Mouse (Mus musculus) lung, postnatal 0 days (tissue): Measurements from ENCODE around the gene Acot3. TPM values are rescaled to one million over a fixed set of nuclear protein-coding genes. Genes with fewer than 3 reads are reported as not detected.
"Not testable (repeated sequence)": the region's sequence is repeated elsewhere in the genome, so short reads cannot be mapped to it uniquely, and the experiment has no call there.

Source experiments
- ATAC-seq: fragments of 200-750 bp; cut with Nextera tagmentation; 2 replicates; pipeline ENCODE4 v1.8.0; 2017; ENCODE audit warnings: moderate library complexity
- DNase-seq: peaks from one replicate; pipeline ENCODE4 v3.0.0-alpha.2; 2016; ENCODE audit warnings: low spot score
- H3K27ac ChIP-seq: fragments of 300-500 bp; sonication (generic); 2 replicates; pipeline ENCODE4 v1.5.1; 2014; ENCODE audit warnings: antibody characterized with exemption, mild to moderate bottlenecking, low read length, mixed read lengths
- H3K27me3 ChIP-seq: fragments of 300-500 bp; sonication (generic); replicated peaks from 2 replicates; pipeline ENCODE4 v1.6.1; 2014; ENCODE audit warnings: low read length, mixed read lengths; ENCODE audit not compliant: insufficient read depth
- H3K36me3 ChIP-seq: fragments of 300-500 bp; sonication (generic); 2 replicates; pipeline ENCODE4 v1.6.1; 2014; ENCODE audit warnings: low read length, mixed read lengths; ENCODE audit not compliant: insufficient read depth
- H3K4me1 ChIP-seq: fragments of 300-500 bp; sonication (generic); 2 replicates; pipeline ENCODE4 v1.6.1; 2014; ENCODE audit warnings: antibody characterized with exemption, low read depth, low read length, mixed read lengths; ENCODE audit not compliant: insufficient read depth
- H3K4me2 ChIP-seq: fragments of 300-500 bp; sonication (generic); replicated peaks from 2 replicates; pipeline ENCODE4 v1.6.1; 2014; ENCODE audit warnings: low read depth, mild to moderate bottlenecking, low read length, moderate library complexity, mixed read lengths
- H3K4me3 ChIP-seq: fragments of 300-500 bp; sonication (generic); 2 replicates; pipeline ENCODE4 v1.5.1; 2014; ENCODE audit warnings: low read depth, low read length
- H3K9ac ChIP-seq: fragments of 300-500 bp; sonication (generic); replicated peaks from 2 replicates; pipeline ENCODE4 v1.6.1; 2014; ENCODE audit warnings: low read depth, mild to moderate bottlenecking
- H3K9me3 ChIP-seq: fragments of 300-500 bp; sonication (generic); 2 replicates; pipeline ENCODE4 v1.6.1; 2016; ENCODE audit warnings: low read length, mixed read lengths
- CTCF ChIP-seq: IDR thresholded peaks from 2 replicates; pipeline ENCODE4 v1.5.1; 2016; ENCODE audit warnings: antibody characterized with exemption, mild to moderate bottlenecking
- EP300 ChIP-seq: IDR thresholded peaks from 2 replicates; pipeline ENCODE4 v1.6.1; 2016; ENCODE audit warnings: antibody characterized with exemption, mild to moderate bottlenecking, control low read depth
- WGBS: fragments of 180-500 bp; shearing (Covaris S2); extraction: QIAGEN DNeasy Blood & Tissue Kit; methylation state at CpG from one replicate; pipeline ENCODE4 v1.1.7; 2014; 5-methylcytosine and 5-hydroxymethylcytosine counted together
- polyA plus RNA-seq: library from polyadenylated mRNA; unstranded; fragments of >200 nt; fragmentation: Nextera tagmentation; extraction: Ambion mirVana; gene quantifications from 2 replicates; pipeline ENCODE4 v1.2.1, GENCODE M21; 2015

The Acot3 gene
- polyA plus RNA-seq, 1 experiment from 2014 or later, result not detected

DNA sequence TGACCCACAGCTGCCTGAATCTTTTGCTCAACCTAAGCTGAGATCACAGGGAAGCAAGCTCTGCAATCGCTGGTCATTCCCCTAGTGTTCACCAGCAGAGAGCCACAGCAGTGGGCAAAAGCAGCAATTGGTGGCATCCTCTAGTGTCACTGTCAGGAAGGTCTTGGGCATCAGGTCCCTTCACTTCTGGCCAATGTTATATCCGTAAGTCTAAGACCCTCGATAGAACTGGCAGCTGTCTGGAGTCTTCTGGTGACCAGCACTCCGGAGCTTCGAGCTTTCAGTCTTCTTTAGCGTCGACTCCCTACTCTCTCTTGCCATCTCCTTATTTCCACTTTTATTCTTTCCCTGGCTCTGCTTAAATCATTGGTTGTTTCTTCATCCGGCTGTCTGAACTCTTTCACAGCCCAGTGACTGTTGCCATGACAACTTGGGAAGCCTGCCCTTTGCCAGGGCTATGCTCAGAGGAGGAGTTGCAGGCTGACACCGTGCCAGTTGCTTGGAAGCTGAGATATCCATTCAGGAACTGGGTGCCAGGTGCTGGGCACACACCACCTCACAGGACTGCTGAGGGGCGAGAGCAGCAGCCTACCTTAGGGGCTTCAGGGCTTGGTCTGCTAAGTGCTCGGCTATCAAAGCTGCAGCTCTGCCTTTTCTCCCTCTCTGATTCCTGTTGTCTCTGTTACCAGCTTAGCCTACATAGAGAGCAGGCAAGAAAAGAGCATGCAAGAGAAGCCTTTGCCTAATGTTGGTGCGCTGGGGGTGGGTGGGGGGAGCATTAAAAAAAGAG lies 40.5 kb upstream of the Acot3 start:
- Histone ChIP-seq H3K4me1 (peaks cover 5% of the 10 kb centered on the region; the same call in 1 of the 2 replicates), H3K36me3 (no peaks in the 10 kb centered on the region; the same call in 1 of the 2 replicates), H3K27me3 (no peaks in the 10 kb centered on the region), H3K27ac (peak overlapping the region; percentile 72; the same call in 1 of the 2 replicates), H3K9me3 (no peaks in the 10 kb centered on the region), H3K4me3 (peak overlapping the region; percentile 41), H3K9ac (no peak overlapping the region), H3K4me2 (peak overlapping the region; percentile 55)
- DNase-seq (peak; percentile 93), ATAC-seq (peak; percentile 60)
- 38% methylated on average over 12 of the region's 12 CpGs for WGBS
- peak; percentile 9; the same call in 1 of the 2 replicates for TF ChIP-seq CTCF
- no peak for TF ChIP-seq EP300

DNA sequence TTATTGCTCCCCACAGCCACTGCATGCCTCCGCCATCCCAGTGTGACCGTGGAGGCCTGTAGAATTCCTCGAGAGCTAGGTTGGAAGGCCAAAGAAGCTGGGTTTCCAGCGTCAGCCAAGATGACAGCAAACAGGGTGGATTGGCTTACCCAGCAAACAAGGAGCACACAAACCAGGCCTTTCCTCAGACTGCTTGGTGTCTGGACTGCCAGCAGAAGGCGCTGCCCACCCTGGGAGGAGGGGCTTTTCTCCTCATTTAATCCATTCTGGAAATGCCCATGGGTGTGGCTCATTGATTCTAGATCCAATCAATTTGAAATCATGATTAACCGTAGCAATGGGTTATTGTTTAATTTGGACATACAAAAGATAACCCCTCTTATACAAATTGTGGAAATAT lies 38.8 kb upstream of the Acot3 start:
- no peak for ATAC-seq
- Histone ChIP-seq H3K9me3 (no peaks in the 10 kb centered on the region), H3K27ac (no peak overlapping the region), H3K4me1 (peaks cover 5% of the 10 kb centered on the region; the same call in 1 of the 2 replicates), H3K36me3 (no peaks in the 10 kb centered on the region; the same call in 1 of the 2 replicates), H3K4me3 (no peak overlapping the region), H3K9ac (no peak overlapping the region), H3K27me3 (no peaks in the 10 kb centered on the region), H3K4me2 (no peak overlapping the region)
- WGBS, result 62% methylated on average over 6 of the region's 6 CpGs
- TF ChIP-seq EP300 (no peak), CTCF (peak; percentile 53)
- DNase-seq, result peak; percentile 19

GRCm38 (mm10) chr12:84013701-84014100 lies 38.2 kb upstream of the Acot3 start:
- H3K4me3 ChIP-seq, result no peak overlapping the region
- no peak overlapping the region for H3K4me2 ChIP-seq
- no peak overlapping the region for H3K27ac ChIP-seq
- WGBS, result 91% methylated on average over 7 of the region's 7 CpGs
- H3K4me1 ChIP-seq, result peaks cover 5% of the 10 kb centered on the region; the same call in 1 of the 2 replicates
- ATAC-seq, result no peak
- H3K36me3 ChIP-seq, result no peaks in the 10 kb centered on the region; the same call in 1 of the 2 replicates
- no peaks in the 10 kb centered on the region for H3K9me3 ChIP-seq
- H3K27me3 ChIP-seq, result no peaks in the 10 kb centered on the region
- no peak overlapping the region for H3K9ac ChIP-seq
- DNase-seq, result no peak
- TF ChIP-seq EP300, result no peak
- no peak for TF ChIP-seq CTCF

DNA sequence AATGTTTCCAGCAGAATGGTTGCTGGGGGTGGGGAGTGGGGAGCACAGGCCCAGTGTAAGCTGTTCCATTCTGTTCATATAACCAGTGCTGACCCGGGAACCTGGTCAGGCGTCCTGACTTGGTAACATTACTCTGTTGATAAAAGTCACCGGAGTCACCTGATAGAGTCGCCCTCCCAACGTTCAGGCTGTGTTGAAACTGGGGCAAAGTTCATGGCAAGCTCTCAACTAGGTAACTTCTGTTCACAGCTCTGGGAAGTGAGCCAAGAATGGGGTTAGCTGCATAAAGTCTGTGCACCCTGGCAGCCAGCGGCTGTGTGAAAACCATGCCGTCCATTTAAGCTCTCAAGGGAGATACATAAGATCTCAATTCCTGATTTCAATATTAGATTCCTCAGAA lies 31.4 kb upstream of the Acot3 start:
- not testable (repeated sequence) for H3K27ac ChIP-seq, H3K27me3 ChIP-seq, H3K9me3 ChIP-seq, H3K9ac ChIP-seq, H3K4me3 ChIP-seq, H3K36me3 ChIP-seq, H3K4me1 ChIP-seq, H3K4me2 ChIP-seq
- DNase-seq (peak; percentile 92), ATAC-seq (peak; percentile 91)
- 20% methylated on average over 7 of the region's 7 CpGs for WGBS

GRCm38 (mm10) chr12:84022266-84022665 lies 29.7 kb upstream of the Acot3 start:
- not testable (repeated sequence) for H3K27me3 ChIP-seq, DNase-seq, H3K36me3 ChIP-seq, H3K9me3 ChIP-seq, H3K27ac ChIP-seq, ATAC-seq, H3K4me1 ChIP-seq, H3K4me3 ChIP-seq, H3K9ac ChIP-seq, H3K4me2 ChIP-seq
- 84% methylated on average over 4 of the region's 4 CpGs for WGBS

- Histone ChIP-seq H3K9ac (no peak overlapping the region), H3K27ac (no peak overlapping the region), H3K4me1 (no peaks in the 10 kb centered on the region), H3K4me3 (no peak overlapping the region), H3K36me3 (no peaks in the 10 kb centered on the region), H3K4me2 (no peak overlapping the region), H3K27me3 (no peaks in the 10 kb centered on the region), H3K9me3 (no peaks in the 10 kb centered on the region)
- DNase-seq (peak; percentile 9), ATAC-seq (no peak)
- TF ChIP-seq CTCF, result no peak
- no peak for TF ChIP-seq EP300
- WGBS, result 72% methylated on average over 9 of the region's 9 CpGs
These were observed 28.7 kb upstream of the Acot3 start for GRCm38 (mm10) chr12:84023052-84023745.
